Mouse (Mus musculus): ENCODE data around the gene Tbcc.

Tbcc gene

DNA sequence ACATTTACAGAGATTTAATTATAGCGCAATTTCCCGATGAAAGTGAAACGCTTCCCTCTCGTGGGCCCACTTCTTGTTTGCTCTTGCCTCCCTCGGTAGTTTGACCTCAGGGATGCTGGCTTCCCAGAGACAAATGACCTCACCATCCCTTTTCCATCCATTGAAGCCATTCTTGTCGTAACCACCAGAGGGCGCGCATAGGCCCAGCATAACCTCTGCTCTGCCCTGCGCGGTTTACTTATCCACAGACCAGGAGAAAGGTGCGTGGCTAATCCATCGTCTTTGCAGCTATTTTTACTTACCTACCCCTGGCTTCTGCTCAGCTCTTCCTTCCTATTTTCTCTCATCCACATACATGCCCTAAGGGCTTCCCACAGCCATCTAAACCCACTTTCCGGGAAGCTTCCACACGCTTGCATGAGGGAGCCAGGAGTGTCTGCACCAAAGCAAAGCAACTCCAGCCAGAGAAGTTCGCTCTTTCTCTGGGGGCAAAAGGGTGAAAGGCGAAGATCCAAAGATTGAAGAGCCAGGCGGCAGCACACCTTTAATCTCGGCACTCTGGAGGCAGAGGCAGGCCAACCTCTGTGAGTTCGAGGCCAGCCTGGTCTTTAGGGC is 13.5 kb downstream of the Tbcc start:
- peak; percentile 64 to 81 for DNase-seq (ENCODE audit: low spot score in 2 of 2)

- no peak for DNase-seq (ENCODE audit: low spot score in 2 of 2)
Observed at GRCm38 (mm10) chr17:46910186-46910585, 19.7 kb downstream of the Tbcc start, which contains the start of gene Prph2. Gene Prph2 (plus strand): TSS chr17:46910459.

DNA sequence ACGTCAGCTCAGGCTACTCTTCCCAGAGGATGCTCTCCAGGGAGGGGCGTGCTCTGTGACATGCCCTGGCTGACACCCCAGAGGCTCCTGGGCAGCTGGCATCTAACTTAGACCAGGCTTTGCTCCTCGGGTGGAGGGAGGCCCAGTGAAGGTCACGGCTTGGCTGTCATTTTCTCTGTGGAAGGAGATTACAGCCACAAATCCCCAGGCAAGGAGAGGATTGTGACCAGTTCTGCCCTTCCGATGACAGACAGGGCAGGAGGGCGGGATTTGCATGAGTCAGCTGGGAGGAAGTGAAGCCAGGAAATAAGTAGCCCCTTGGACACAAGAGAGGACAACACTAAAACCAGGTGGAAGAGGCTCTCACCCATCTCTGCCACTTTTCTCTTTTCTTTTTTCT is 21.8 kb downstream of the Tbcc start:
- DNase-seq (ENCODE audit: low spot score in 2 of 2) = no peak

- DNase-seq (ENCODE audit: low spot score in 2 of 2) = no peak
Observed at GRCm38 (mm10) chr17:46915129-46915528, 24.6 kb downstream of the Tbcc start.

DNA sequence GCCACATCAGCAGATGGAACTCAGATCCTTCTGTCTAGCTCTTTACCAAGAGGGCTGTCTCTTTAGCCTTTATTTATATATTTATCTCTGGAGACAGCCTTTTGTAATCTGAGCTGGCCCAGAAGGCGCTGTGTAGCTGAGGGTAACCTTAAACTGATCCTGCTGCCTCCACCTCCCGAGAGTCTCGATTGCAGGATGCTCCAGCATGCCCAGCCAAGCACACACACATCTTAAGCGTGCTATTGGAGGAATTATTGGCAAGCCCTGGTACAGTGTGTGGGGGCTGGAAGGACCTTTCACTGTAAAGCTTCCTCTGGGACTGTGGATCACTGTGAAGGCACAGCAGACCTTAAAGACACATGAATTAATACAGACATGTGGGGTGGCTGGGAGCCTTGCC is 28.5 kb downstream of the Tbcc start:
- DNase-seq (ENCODE audit: low spot score in 2 of 2) = no peak

DNA sequence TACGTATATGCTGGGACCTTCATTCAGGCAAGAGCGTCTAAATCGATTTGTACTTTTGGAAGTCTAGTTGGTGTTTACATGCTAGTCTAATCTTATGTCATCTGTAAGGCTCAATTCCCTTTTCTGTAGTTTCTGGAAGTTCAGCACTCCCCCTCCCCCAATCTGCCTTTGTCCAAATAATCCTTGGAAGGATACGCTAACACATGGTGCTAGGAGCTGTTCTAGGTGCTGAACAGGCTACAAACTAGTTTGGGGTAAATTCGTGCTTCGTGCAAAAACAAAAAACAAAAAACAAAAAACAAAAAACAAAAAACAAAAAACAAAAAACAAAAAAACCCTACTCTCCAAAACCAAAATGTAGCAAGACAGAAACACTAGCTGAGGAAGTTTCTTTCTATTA is 30.4 kb downstream of the Tbcc start:
- no peak for DNase-seq (ENCODE audit: low spot score in 2 of 2)

- DNase-seq (ENCODE audit: low spot score in 2 of 2) = no peak
Observed at GRCm38 (mm10) chr17:46926192-46926591, 35.7 kb downstream of the Tbcc start.

DNA sequence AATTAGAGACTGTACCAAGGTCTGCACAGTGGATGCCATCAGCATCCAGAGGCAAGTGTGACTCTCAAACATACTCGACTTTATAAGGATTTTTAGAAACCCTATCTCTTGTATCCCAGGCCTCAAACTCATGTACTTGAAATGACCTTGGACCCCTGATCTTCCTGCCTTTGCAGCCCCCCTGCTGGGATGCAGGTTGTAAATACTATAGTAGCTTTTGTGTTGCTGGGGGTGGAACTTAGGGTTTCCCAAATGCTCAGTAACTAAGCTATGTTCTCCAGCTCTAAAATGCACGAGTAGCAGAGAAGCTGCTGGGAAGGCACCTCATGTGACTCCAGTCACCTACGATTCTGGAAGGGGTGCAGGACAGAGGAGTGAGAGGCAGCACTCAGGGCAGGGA is 36.5 kb downstream of the Tbcc start:
- no peak for DNase-seq (ENCODE audit: low spot score in 2 of 2)

- DNase-seq (ENCODE audit: low spot score in 2 of 2) = no peak
Observed at GRCm38 (mm10) chr17:46927781-46928180, 37.3 kb downstream of the Tbcc start.

- no peak for DNase-seq (ENCODE audit: low spot score in 2 of 2)
Observed at GRCm38 (mm10) chr17:46929277-46929676, 38.8 kb downstream of the Tbcc start.

DNA sequence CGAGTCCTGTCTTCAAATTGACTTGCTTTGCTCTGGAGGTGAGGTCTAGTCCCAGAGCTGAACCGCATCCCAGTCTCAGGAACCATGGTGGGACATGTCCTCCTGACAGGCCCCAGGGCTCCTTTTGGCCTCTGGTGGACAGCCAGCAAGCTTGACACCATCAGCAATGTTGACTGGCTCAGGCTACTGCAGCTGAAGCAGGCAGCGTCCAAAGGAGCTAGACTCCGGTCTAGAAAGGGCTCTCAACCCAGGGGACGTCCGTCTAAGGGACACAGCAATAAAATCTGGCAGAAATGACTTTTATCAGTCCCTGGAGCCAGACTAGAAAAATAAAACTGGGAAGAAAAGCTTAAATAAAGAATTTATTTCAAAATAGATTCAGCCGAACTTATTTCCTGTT is 39.4 kb downstream of the Tbcc start:
- DNase-seq (ENCODE audit: low spot score in 2 of 2) = no peak

GRCm38 (mm10) chr17:46932961-46933360 is 42.5 kb downstream of the Tbcc start:
- DNase-seq (ENCODE audit: low spot score in 2 of 2) = no peak

- peak; percentile 51 to 79 for DNase-seq (ENCODE audit: low spot score in 2 of 2)
Observed at GRCm38 (mm10) chr17:46933557-46934348, 43.3 kb downstream of the Tbcc start.

- DNase-seq (ENCODE audit: low spot score in 2 of 2) = no peak
Observed at GRCm38 (mm10) chr17:46940461-46940860, 50.0 kb downstream of the Tbcc start.
